Mouse (Mus musculus) heart, embryonic 14.5 days (tissue): ENCODE measurements around the gene Gabarap. TPM values are rescaled to one million over a fixed set of nuclear protein-coding genes. Genes with fewer than 3 reads are reported as not detected.

ENCODE experiments used
- ATAC-seq: fragments of 200-750 bp; cut with Nextera tagmentation; 2 replicates; pipeline ENCODE4 v1.8.0; 2017; ENCODE audit warnings: low read depth, moderate TSS enrichment; ENCODE audit not compliant: insufficient number of reproducible peaks, insufficient read depth, low FRiP score
- H3K27ac ChIP-seq, 2 experiments: fragments of 200-500 bp in 1 of 2; fragments of 300-500 bp in 1 of 2; sonication (generic) in 1 of 2; replicated peaks in 1 of 2; 2 replicates each; pipeline ENCODE4 v1.5.1; 2012 to 2014; ENCODE audit warnings: low read depth in 2 of 2, low read length in 2 of 2, control low read depth in 1 of 2, mild to moderate bottlenecking in 1 of 2, mixed read lengths in 1 of 2; ENCODE audit not compliant: control insufficient read depth in 1 of 2, insufficient read depth in 1 of 2
- H3K27me3 ChIP-seq: fragments of 300-500 bp; sonication (generic); 2 replicates; pipeline ENCODE4 v1.6.1; 2014; ENCODE audit warnings: mild to moderate bottlenecking, low read length, control low read depth; ENCODE audit not compliant: control insufficient read depth, insufficient read depth
- H3K36me3 ChIP-seq: fragments of 300-500 bp; sonication (generic); 2 replicates; pipeline ENCODE4 v1.6.1; 2014; ENCODE audit warnings: mild to moderate bottlenecking, control low read depth, low read length, mixed read lengths; ENCODE audit not compliant: control insufficient read depth, insufficient read depth
- H3K4me1 ChIP-seq, 2 experiments: fragments of 200-500 bp in 1 of 2; fragments of 300-500 bp in 1 of 2; sonication (generic) in 1 of 2; 2 replicates each; pipeline ENCODE4 v1.6.1; 2012 to 2014; ENCODE audit warnings: low read length in 2 of 2, control low read depth in 1 of 2, mixed read lengths in 1 of 2; ENCODE audit not compliant: control insufficient read depth in 2 of 2, insufficient read depth in 2 of 2
- H3K4me2 ChIP-seq: fragments of 300-500 bp; sonication (generic); 2 replicates; pipeline ENCODE4 v1.6.1; 2014; ENCODE audit warnings: mild to moderate bottlenecking, low read length
- H3K4me3 ChIP-seq, 2 experiments: fragments of 200-500 bp in 1 of 2; fragments of 300-500 bp in 1 of 2; sonication (generic) in 1 of 2; 2 replicates each; pipeline ENCODE4 v1.5.1; 2012 to 2014; ENCODE audit warnings: low read length in 2 of 2, mild to moderate bottlenecking in 2 of 2, control low read depth in 1 of 2, low read depth in 1 of 2, moderate library complexity in 1 of 2; ENCODE audit not compliant: control insufficient read depth in 1 of 2, insufficient read depth in 1 of 2
- H3K9ac ChIP-seq: fragments of 300-500 bp; sonication (generic); 2 replicates; pipeline ENCODE4 v1.6.1; 2014; ENCODE audit warnings: mild to moderate bottlenecking, low read length
- H3K9me3 ChIP-seq: fragments of 300-500 bp; sonication (generic); 2 replicates; pipeline ENCODE4 v1.6.1; 2016; ENCODE audit warnings: low read length, control low read depth; ENCODE audit not compliant: control insufficient read depth
- WGBS: fragments of 180-500 bp; shearing (Covaris S2); extraction: QIAGEN DNeasy Blood & Tissue Kit; methylation state at CpG from one replicate; pipeline ENCODE4 v1.1.7; 2014; 5-methylcytosine and 5-hydroxymethylcytosine counted together
- polyA plus RNA-seq: library from polyadenylated mRNA; unstranded; fragments of >200 nt; fragmentation: Nextera tagmentation; extraction: Ambion mirVana; gene quantifications from 2 replicates; pipeline ENCODE4 v1.2.1, GENCODE M21; 2014

Gabarap gene
- polyA plus RNA-seq, 1 experiment from 2014 or later = 540 TPM

- peaks cover 13% of the 10 kb centered on the region for H3K27me3 ChIP-seq
- no peaks in the 10 kb centered on the region for H3K9me3 ChIP-seq
- peaks cover 71% of the 10 kb centered on the region for H3K36me3 ChIP-seq
- no peak for ATAC-seq
- H3K9ac ChIP-seq = no peak overlapping the region
- no peak overlapping the region for H3K27ac ChIP-seq
- peaks cover 4 to 10% of the 10 kb centered on the region in 2 experiments; a peak in 3 of 4 replicates for H3K4me1 ChIP-seq
- H3K4me3 ChIP-seq = no peak overlapping the region
- 82% methylated on average over 3 of the region's 3 CpGs for WGBS
- H3K4me2 ChIP-seq = no peak overlapping the region
These were observed 20.2 kb upstream of the Gabarap start for GRCm38 (mm10) chr11:69970775-69971174.

GRCm38 (mm10) chr11:69974907-69975306, 16.0 kb upstream of the Gabarap start:
- peaks cover 3 to 4% of the 10 kb centered on the region in 2 experiments; a peak in 3 of 4 replicates for H3K4me1 ChIP-seq
- H3K9me3 ChIP-seq = no peaks in the 10 kb centered on the region
- H3K36me3 ChIP-seq = peaks cover 79% of the 10 kb centered on the region
- 96% methylated on average over 2 of the region's 2 CpGs for WGBS
- no peak for ATAC-seq
- no peaks in the 10 kb centered on the region for H3K27me3 ChIP-seq
- H3K4me2 ChIP-seq = no peak overlapping the region
- H3K27ac ChIP-seq = no peak overlapping the region
- H3K9ac ChIP-seq = no peak overlapping the region
- H3K4me3 ChIP-seq = no peak overlapping the region

- no peak for ATAC-seq
- H3K36me3 ChIP-seq = peaks cover 71% of the 10 kb centered on the region
- no peak overlapping the region for H3K27ac ChIP-seq
- no peaks in the 10 kb centered on the region for H3K9me3 ChIP-seq
- H3K9ac ChIP-seq = no peak overlapping the region
- no peak overlapping the region for H3K4me2 ChIP-seq
- H3K27me3 ChIP-seq = no peaks in the 10 kb centered on the region
- peaks cover 3 to 4% of the 10 kb centered on the region in 2 experiments; a peak in 3 of 4 replicates for H3K4me1 ChIP-seq
- no peak overlapping the region for H3K4me3 ChIP-seq
- 34% methylated on average over 4 of the region's 4 CpGs for WGBS
These were observed 14.7 kb upstream of the Gabarap start for GRCm38 (mm10) chr11:69976271-69976670.

DNA sequence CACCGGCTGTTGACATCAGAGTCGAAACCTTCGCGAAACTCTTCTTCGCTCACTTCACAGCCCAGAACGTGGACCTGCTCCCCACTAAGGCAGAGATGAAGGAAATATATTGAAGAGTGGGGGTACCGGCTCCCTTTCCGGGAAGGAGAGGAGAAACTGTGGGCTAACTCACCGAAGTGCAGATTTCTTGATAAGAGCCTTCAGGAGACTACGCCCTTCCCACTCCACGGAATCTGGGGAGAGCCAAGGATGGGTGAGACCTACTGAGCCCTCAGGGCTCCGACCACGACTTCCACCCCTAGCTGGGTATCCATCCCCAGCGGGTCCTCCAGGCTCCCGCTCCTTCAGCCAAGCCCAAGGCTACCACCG, 11.1 kb upstream of the Gabarap start:
- Histone ChIP-seq H3K27ac (peak overlapping the region; percentile 96 to 99), H3K4me3 (peak overlapping the region; percentile 82 to 99), H3K9ac (peak overlapping the region; percentile 99), H3K4me2 (peak overlapping the region; percentile 88), H3K4me1 (peaks cover 11 to 24% of the 10 kb centered on the region in 2 experiments), H3K27me3 (no peaks in the 10 kb centered on the region), H3K9me3 (no peaks in the 10 kb centered on the region), H3K36me3 (peaks cover 50% of the 10 kb centered on the region)
- no peak for ATAC-seq
- 2% methylated on average over 16 of the region's 16 CpGs for WGBS

- H3K27ac ChIP-seq = peak overlapping the region; percentile 99
- H3K27me3 ChIP-seq = no peaks in the 10 kb centered on the region
- peaks cover 11 to 24% of the 10 kb centered on the region in 2 experiments for H3K4me1 ChIP-seq
- under 1% methylated on average over 42 of the region's 60 CpGs for WGBS
- no peaks in the 10 kb centered on the region for H3K9me3 ChIP-seq
- H3K4me2 ChIP-seq = peak overlapping the region; percentile 88
- H3K4me3 ChIP-seq = peak overlapping the region; percentile 98 to 99
- peak overlapping the region; percentile 99 for H3K9ac ChIP-seq
- ATAC-seq = peak; percentile 96
- peaks cover 50% of the 10 kb centered on the region for H3K36me3 ChIP-seq
These were observed 10.5 kb upstream of the Gabarap start for GRCm38 (mm10) chr11:69980196-69981140.

GRCm38 (mm10) chr11:69981141-69981762, 9.7 kb upstream of the Gabarap start, which contains the start of gene Ctdnep1:
Ctdnep1 (plus strand) TSS chr11:69981156.
- Histone ChIP-seq H3K27me3 (no peaks in the 10 kb centered on the region), H3K9me3 (no peaks in the 10 kb centered on the region), H3K27ac (peak within 1 kb of the TSS; percentile 99), H3K4me2 (peak within 1 kb of the TSS; percentile 88), H3K9ac (peak within 1 kb of the TSS; percentile 99), H3K4me1 (peaks cover 11 to 24% of the 10 kb centered on the region in 2 experiments), H3K36me3 (peaks cover 51% of the 10 kb centered on the region), H3K4me3 (peak within 1 kb of the TSS; percentile 98 to 99)
- WGBS = under 1% methylated on average over 33 of the region's 43 CpGs
- no peak for ATAC-seq

- Histone ChIP-seq H3K27me3 (no peaks in the 10 kb centered on the region), H3K27ac (peak within 1 kb of the TSS; percentile 83 to 99), H3K9ac (peak within 1 kb of the TSS; percentile 99), H3K4me1 (peaks cover 11 to 24% of the 10 kb centered on the region in 2 experiments), H3K4me2 (peak within 1 kb of the TSS; percentile 80), H3K9me3 (no peaks in the 10 kb centered on the region), H3K36me3 (peaks cover 53% of the 10 kb centered on the region), H3K4me3 (peak within 1 kb of the TSS; percentile 98 to 99)
- 54% methylated on average over 8 of the region's 8 CpGs for WGBS
- no peak for ATAC-seq
These were observed 8.7 kb upstream of the Gabarap start, which contains the start of gene Elp5 for GRCm38 (mm10) chr11:69982225-69982624. Elp5 (minus strand) TSS chr11:69982517.
